Mouse (Mus musculus) hindbrain, embryonic 12.5 days (tissue): ENCODE measurements at regions not wholly inside any gene's neighbourhood (a gene's known extent, or its start where the extent isn't known, plus 50 kb on each side); places are given as distances from the start of the nearest gene placed in this dataset. TPM values are rescaled to one million over a fixed set of nuclear protein-coding genes. Genes with fewer than 3 reads are reported as not detected.

Experiments
- microRNA counts: library from miRNA; unstranded; fragments of <30 nt; microRNA quantifications from one replicate; lab custom pipeline; 2017
- microRNA-seq: library from miRNA; unstranded; fragments of <30 nt; microRNA quantifications from one replicate; pipeline ENCODE4, GENCODE M21; 2017

MicroRNAs in the stretch of these regions (microRNA counts, 519-probe panel; counts per million panel counts)
- 470 counts per million, percentile 58 among the panel's probes with 10 or more counts for microRNA mmu-miR-467h+mmu-miR-669d+mmu-miR-669l (lab: Ali Mortazavi, UCI)

Small RNAs in the stretch of these regions (microRNA-seq; reads per million reads assigned to microRNA genes)
- gene Gm22243 (not detected), gene Gm25510 (not detected), gene Gm26303 (not detected), gene Mir467h (not detected)
